Mouse (Mus musculus) intestine, embryonic 14.5 days (tissue): Measurements from ENCODE around the gene Gm5591. TPM values are rescaled to one million over a fixed set of nuclear protein-coding genes. Genes with fewer than 3 reads are reported as not detected.
"Not testable (repeated sequence)": the region's sequence is repeated elsewhere in the genome, so short reads cannot be mapped to it uniquely, and the experiment has no call there.

Experiments
- ATAC-seq: fragments of 200-750 bp; cut with Nextera tagmentation; replicated peaks from 2 replicates; pipeline ENCODE4 v1.8.0; 2017; ENCODE audit warnings: low read depth, moderate number of reproducible peaks, moderate TSS enrichment, moderate library complexity; ENCODE audit not compliant: low FRiP score, low TSS enrichment
- DNase-seq: peaks from one replicate; pipeline ENCODE4 v3.0.0-alpha.2; 2018; ENCODE audit warnings: low spot score
- H3K27ac ChIP-seq: fragments of 300-500 bp; sonication (generic); 2 replicates; pipeline ENCODE4 v1.5.1; 2014; ENCODE audit warnings: low read depth, mild to moderate bottlenecking, control low read depth
- H3K27me3 ChIP-seq: fragments of 300-500 bp; sonication (generic); replicated peaks from 2 replicates; pipeline ENCODE4 v1.6.1; 2014; ENCODE audit warnings: low read length, control low read depth; ENCODE audit not compliant: control insufficient read depth, insufficient read depth
- H3K36me3 ChIP-seq: fragments of 300-500 bp; sonication (generic); 2 replicates; pipeline ENCODE4 v1.6.1; 2014; ENCODE audit warnings: low read length, control low read depth; ENCODE audit not compliant: control insufficient read depth, insufficient read depth
- H3K4me1 ChIP-seq: fragments of 300-500 bp; sonication (generic); replicated peaks from 2 replicates; pipeline ENCODE4 v1.6.1; 2014; ENCODE audit warnings: low read length, control low read depth, mixed read lengths; ENCODE audit not compliant: control insufficient read depth, insufficient read depth
- H3K4me2 ChIP-seq: fragments of 300-500 bp; sonication (generic); 2 replicates; pipeline ENCODE4 v1.6.1; 2014; ENCODE audit warnings: low read length
- H3K4me3 ChIP-seq: fragments of 300-500 bp; sonication (generic); 2 replicates; pipeline ENCODE4 v1.5.1; 2014; ENCODE audit warnings: low read depth, low read length, control low read depth, mixed read lengths
- H3K9ac ChIP-seq: fragments of 300-500 bp; sonication (generic); 2 replicates; pipeline ENCODE4 v1.6.1; 2014; ENCODE audit warnings: mild to moderate bottlenecking, low read length
- H3K9me3 ChIP-seq: fragments of 300-500 bp; sonication (generic); 2 replicates; pipeline ENCODE4 v1.6.1; 2016; ENCODE audit warnings: low read length, control low read depth; ENCODE audit not compliant: control insufficient read depth
- WGBS: fragments of 180-500 bp; shearing (Covaris S2); extraction: QIAGEN DNeasy Blood & Tissue Kit; methylation state at CpG from one replicate; pipeline ENCODE4 v1.1.7; 2014; 5-methylcytosine and 5-hydroxymethylcytosine counted together
- polyA plus RNA-seq: library from polyadenylated mRNA; unstranded; fragments of >200 nt; fragmentation: Nextera tagmentation; extraction: Ambion mirVana; gene quantifications from 2 replicates; pipeline ENCODE4 v1.2.1, GENCODE M21; 2014

Gm5591 gene
- polyA plus RNA-seq, result not detected in 2 replicates

DNA sequence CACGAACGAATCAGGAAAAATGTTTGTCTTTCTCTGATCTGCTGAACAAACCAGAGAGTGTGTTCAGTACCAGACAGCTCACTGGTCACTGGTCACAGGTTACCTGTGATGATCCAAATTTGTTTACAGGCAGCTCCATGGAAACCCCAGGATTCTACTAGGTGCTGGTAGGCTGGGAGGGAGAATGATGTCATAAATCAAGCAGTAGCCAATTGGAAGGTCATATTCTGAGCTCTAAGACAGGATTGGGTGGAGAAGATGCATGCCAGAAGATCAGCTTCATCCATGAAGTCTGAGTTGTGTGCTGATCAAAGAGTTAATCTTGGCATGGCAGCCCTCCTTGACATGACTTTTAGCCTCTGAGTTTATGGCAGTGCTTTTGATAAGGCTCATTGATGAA, at the start of gene Gm5591:
Gene Gm5591, minus strand, starts transcription at position 101 of the 400 bp plus-strand sequence.
- ATAC-seq, result not testable (repeated sequence)

DNA sequence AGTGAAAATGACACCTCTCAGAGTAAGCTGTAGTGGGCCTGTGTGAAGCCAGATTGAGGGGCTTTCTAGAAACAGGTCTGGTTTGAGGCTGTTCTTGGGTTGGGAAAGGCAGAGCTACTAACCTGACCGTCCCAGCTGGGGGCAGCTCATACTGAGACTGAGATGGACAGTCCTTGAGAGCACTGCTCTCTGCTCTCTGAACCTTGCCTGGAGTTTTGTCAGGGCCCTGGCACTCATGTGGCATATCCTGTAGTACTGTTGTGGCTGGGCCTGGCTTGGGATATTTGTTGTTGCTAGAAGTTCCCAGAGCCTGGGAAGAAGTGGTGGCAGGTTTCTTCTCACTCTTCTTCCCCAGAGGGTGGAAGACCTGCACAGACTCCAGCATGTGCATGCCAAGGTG, 39.5 kb downstream of the Gm5591 start:
- not testable (repeated sequence) for H3K4me2 ChIP-seq, H3K9me3 ChIP-seq, H3K27ac ChIP-seq, H3K27me3 ChIP-seq, H3K9ac ChIP-seq, H3K4me3 ChIP-seq, ATAC-seq, H3K4me1 ChIP-seq, DNase-seq, H3K36me3 ChIP-seq
- 73% methylated on average over 1 of the region's 1 CpGs for WGBS

More for the DNA sequence above, at the start of gene Gm5591:
- not testable (repeated sequence) for H3K27ac ChIP-seq, H3K4me3 ChIP-seq, H3K4me2 ChIP-seq, H3K27me3 ChIP-seq, H3K9me3 ChIP-seq, H3K4me1 ChIP-seq, DNase-seq, H3K36me3 ChIP-seq, H3K9ac ChIP-seq
- WGBS, result 76% methylated on average over 2 of the region's 2 CpGs
